Mouse (Mus musculus): ENCODE measurements around the gene Kazald1. TPM values are rescaled to one million over a fixed set of nuclear protein-coding genes. Genes with fewer than 3 reads are reported as not detected.

The Kazald1 gene
- total and polyA plus RNA-seq, 2 experiments from 2014 or later: 10.3 to 21.7 TPM

- Histone ChIP-seq H3K4me1 (ENCODE audit: control insufficient read depth, insufficient read depth) (peaks cover 19% of the 10 kb centered on the region), H3K36me3 (replicated peaks; ENCODE audit: control insufficient read depth, insufficient read depth, low read length) (no peaks in the 10 kb centered on the region), H3K27me3 (ENCODE audit: control insufficient read depth, insufficient read depth, low read length) (peaks cover 54% of the 10 kb centered on the region), H3K4me2 (ENCODE audit: low read depth, low read length) (peak overlapping the region; percentile 64), H3K27ac (ENCODE audit: low read depth) (no peak overlapping the region), H3K9ac (replicated peaks; ENCODE audit: low read depth, low read length) (no peak overlapping the region), H3K4me3 (ENCODE audit: low read depth, low read length) (peak overlapping the region; percentile 35), H3K9me3 (replicated peaks; ENCODE audit: control insufficient read depth, low read length) (no peaks in the 10 kb centered on the region)
- no peak for TF ChIP-seq EP300 (IDR thresholded peaks at IDR 0.05; ENCODE audit: low read depth)
- no peak for TF ChIP-seq CTCF (IDR thresholded peaks at IDR 0.05; ENCODE audit: low read depth)
- WGBS: 3% methylated on average over 17 of the region's 17 CpGs
- DNase-seq (ENCODE audit: low spot score): no peak
- ATAC-seq (ENCODE audit: insufficient read depth, low read depth): no peak
These were observed 5.7 kb downstream of the Kazald1 start for GRCm38 (mm10) chr19:45080711-45081110.

GRCm38 (mm10) chr19:45081279-45081678, 6.2 kb downstream of the Kazald1 start:
- H3K9me3 ChIP-seq (replicated peaks; ENCODE audit: control insufficient read depth, low read length): no peaks in the 10 kb centered on the region
- H3K36me3 ChIP-seq (replicated peaks; ENCODE audit: control insufficient read depth, insufficient read depth, low read length): no peaks in the 10 kb centered on the region
- H3K27ac ChIP-seq (ENCODE audit: low read depth): no peak overlapping the region
- peak; percentile 88 for TF ChIP-seq CTCF (IDR thresholded peaks at IDR 0.05; ENCODE audit: low read depth)
- TF ChIP-seq EP300 (IDR thresholded peaks at IDR 0.05; ENCODE audit: low read depth): no peak
- peaks cover 14% of the 10 kb centered on the region for H3K4me1 ChIP-seq (ENCODE audit: control insufficient read depth, insufficient read depth)
- 2% methylated on average over 5 of the region's 5 CpGs for WGBS
- DNase-seq (ENCODE audit: low spot score) (no peak), ATAC-seq (ENCODE audit: insufficient read depth, low read depth) (no peak)
- no peak overlapping the region for H3K9ac ChIP-seq (replicated peaks; ENCODE audit: low read depth, low read length)
- 0 out of 2 replicates have a peak overlapping the region, but pooled peaks have one; percentile 35 for H3K4me3 ChIP-seq (ENCODE audit: low read depth, low read length)
- H3K4me2 ChIP-seq (ENCODE audit: low read depth, low read length): peak overlapping the region; percentile 64; the same call in 1 of the 2 replicates
- H3K27me3 ChIP-seq (ENCODE audit: control insufficient read depth, insufficient read depth, low read length): peaks cover 59% of the 10 kb centered on the region

- Histone ChIP-seq H3K4me2 (ENCODE audit: low read depth, low read length) (no peak overlapping the region), H3K4me3 (ENCODE audit: low read depth, low read length) (no peak overlapping the region), H3K27ac (ENCODE audit: low read depth) (no peak overlapping the region), H3K4me1 (ENCODE audit: control insufficient read depth, insufficient read depth) (peaks cover 8% of the 10 kb centered on the region), H3K36me3 (replicated peaks; ENCODE audit: control insufficient read depth, insufficient read depth, low read length) (no peaks in the 10 kb centered on the region), H3K27me3 (ENCODE audit: control insufficient read depth, insufficient read depth, low read length) (peaks cover 58% of the 10 kb centered on the region), H3K9ac (replicated peaks; ENCODE audit: low read depth, low read length) (no peak overlapping the region), H3K9me3 (replicated peaks; ENCODE audit: control insufficient read depth, low read length) (no peaks in the 10 kb centered on the region)
- DNase-seq (ENCODE audit: low spot score): no peak
- 23% methylated on average over 11 of the region's 11 CpGs for WGBS
- TF ChIP-seq CTCF (IDR thresholded peaks at IDR 0.05; ENCODE audit: low read depth): peak; percentile 38
- no peak for TF ChIP-seq EP300 (IDR thresholded peaks at IDR 0.05; ENCODE audit: low read depth)
- ATAC-seq (ENCODE audit: insufficient read depth, low read depth): no peak
These were observed 7.0 kb downstream of the Kazald1 start for GRCm38 (mm10) chr19:45081841-45082550.

GRCm38 (mm10) chr19:45097868-45098267, 22.8 kb downstream of the Kazald1 start:
- TF ChIP-seq CTCF (IDR thresholded peaks at IDR 0.05; ENCODE audit: low read depth): no peak
- no peak for TF ChIP-seq EP300 (IDR thresholded peaks at IDR 0.05; ENCODE audit: low read depth)
- Histone ChIP-seq H3K9ac (replicated peaks; ENCODE audit: low read depth, low read length) (no peak overlapping the region), H3K27me3 (ENCODE audit: control insufficient read depth, insufficient read depth, low read length) (0 out of 2 replicates have a peak, but pooled peaks cover 7% of the 10 kb centered on the region), H3K27ac (ENCODE audit: low read depth) (no peak overlapping the region), H3K9me3 (replicated peaks; ENCODE audit: control insufficient read depth, low read length) (no peaks in the 10 kb centered on the region), H3K4me3 (ENCODE audit: low read depth, low read length) (no peak overlapping the region), H3K4me1 (ENCODE audit: control insufficient read depth, insufficient read depth) (no peaks in the 10 kb centered on the region), H3K36me3 (replicated peaks; ENCODE audit: control insufficient read depth, insufficient read depth, low read length) (no peaks in the 10 kb centered on the region), H3K4me2 (ENCODE audit: low read depth, low read length) (no peak overlapping the region)
- ATAC-seq (ENCODE audit: insufficient read depth, low read depth): no peak
- 13% methylated on average over 11 of the region's 11 CpGs for WGBS
- peak; percentile 57 for DNase-seq (ENCODE audit: low spot score)

GRCm38 (mm10) chr19:45100486-45101270, 25.6 kb downstream of the Kazald1 start:
- 61% methylated on average over 8 of the region's 8 CpGs for WGBS
- Histone ChIP-seq H3K4me2 (ENCODE audit: low read depth, low read length) (no peak overlapping the region), H3K27me3 (ENCODE audit: control insufficient read depth, insufficient read depth, low read length) (peaks cover 26% of the 10 kb centered on the region), H3K36me3 (replicated peaks; ENCODE audit: control insufficient read depth, insufficient read depth, low read length) (no peaks in the 10 kb centered on the region), H3K4me3 (ENCODE audit: low read depth, low read length) (no peak overlapping the region), H3K9me3 (replicated peaks; ENCODE audit: control insufficient read depth, low read length) (no peaks in the 10 kb centered on the region), H3K27ac (ENCODE audit: low read depth) (no peak overlapping the region), H3K9ac (replicated peaks; ENCODE audit: low read depth, low read length) (no peak overlapping the region), H3K4me1 (ENCODE audit: control insufficient read depth, insufficient read depth) (no peaks in the 10 kb centered on the region)
- TF ChIP-seq CTCF (IDR thresholded peaks at IDR 0.05; ENCODE audit: low read depth): no peak
- TF ChIP-seq EP300 (IDR thresholded peaks at IDR 0.05; ENCODE audit: low read depth): no peak
- DNase-seq (ENCODE audit: low spot score): no peak
- no peak for ATAC-seq (ENCODE audit: insufficient read depth, low read depth)

All from heart, postnatal 0 days (tissue).